Mouse (Mus musculus) thymus, postnatal 10 days (tissue): ENCODE measurements around the gene Stk33.

Source experiments
- DNase-seq, 2 experiments: peaks; one replicate each; pipeline ENCODE4 v3.0.0; 2021; ENCODE audit warnings: low spot score in 2 of 2

Stk33 gene

DNA sequence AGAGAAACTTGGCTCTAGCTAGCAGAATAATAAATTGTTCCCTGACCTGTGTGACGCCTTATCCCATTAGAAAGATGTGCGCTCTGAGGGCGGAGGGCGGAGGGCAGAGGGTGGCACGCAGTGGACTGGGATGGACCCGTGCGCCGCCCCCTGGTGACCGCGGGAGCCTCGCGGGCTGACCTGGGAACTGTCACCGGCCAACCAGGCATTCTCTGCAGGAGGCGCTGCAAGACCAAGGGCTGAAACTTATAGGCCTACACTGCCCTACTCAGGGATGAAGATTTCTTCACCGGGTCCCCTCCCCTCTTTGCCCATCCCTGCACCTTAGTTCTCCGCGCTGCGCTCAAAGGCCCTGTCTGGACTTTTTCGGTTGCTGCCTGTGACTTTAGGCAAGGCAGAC, 197.6 kb downstream of the Stk33 start:
- DNase-seq, result no peak

- no peak for DNase-seq
These were observed 199.5 kb downstream of the Stk33 start for GRCm38 (mm10) chr7:109239346-109239745.

- DNase-seq, result no peak
These were observed 200.2 kb downstream of the Stk33 start for GRCm38 (mm10) chr7:109238724-109239123.

DNA sequence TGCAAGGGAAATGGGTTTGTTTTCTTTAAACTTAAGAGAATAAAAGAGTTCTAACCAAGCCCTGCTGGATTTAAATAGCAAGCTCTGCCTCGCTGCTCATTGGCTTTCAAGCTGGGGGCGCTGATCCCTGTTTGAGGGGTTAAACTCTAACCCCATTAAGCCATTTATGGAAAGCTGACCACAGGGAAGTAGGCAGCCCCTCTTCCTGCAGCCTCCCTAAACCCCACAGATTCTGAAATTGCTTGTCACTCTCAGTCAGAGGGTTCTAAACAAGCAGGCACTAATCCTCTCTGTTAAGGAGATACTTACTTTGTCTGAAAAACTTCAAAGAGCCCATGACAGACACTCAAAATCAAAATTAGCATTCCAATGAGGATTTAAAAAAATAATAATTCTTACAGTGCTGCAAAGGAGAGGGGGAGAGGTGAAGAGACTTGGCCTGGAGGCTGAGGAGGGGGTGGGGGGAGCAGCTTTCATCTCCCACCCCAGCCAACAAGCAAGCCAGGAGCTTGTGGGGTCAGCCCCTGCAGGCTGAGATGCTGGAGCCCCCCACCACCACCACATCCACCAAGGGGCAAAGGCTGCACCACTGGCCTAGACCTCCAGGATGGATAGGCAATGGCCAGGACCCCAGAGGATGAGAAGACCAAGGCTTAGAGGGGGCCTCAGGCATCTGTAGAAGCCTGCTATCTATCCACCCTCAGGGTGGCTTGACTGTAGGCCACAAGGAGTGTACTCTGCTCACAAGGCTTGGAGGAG, 203.8 kb downstream of the Stk33 start:
- DNase-seq, result no peak

DNA sequence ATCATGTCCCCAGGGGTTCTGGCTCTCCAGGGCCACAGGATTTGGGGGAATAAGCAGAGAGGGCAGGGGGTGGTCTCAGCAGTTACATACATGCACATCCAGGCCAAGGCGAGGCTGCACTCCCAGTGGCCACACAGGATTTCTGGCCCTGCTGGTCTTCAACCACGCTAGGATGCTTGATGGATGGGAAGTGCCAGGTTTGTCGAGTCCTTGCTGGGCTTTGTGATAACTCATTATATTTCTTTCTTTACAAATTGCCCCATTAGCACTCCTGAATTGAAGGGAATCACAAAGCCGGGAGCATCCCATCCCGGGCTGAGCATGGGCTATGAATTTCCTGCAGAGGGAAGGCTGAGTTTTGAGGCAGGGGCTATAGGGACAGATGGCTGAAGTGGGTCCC, 204.4 kb downstream of the Stk33 start:
- DNase-seq, result no peak

GRCm38 (mm10) chr7:109231881-109232321, 207.0 kb downstream of the Stk33 start:
- DNase-seq, result no peak

GRCm38 (mm10) chr7:109231307-109231706, 207.6 kb downstream of the Stk33 start:
- no peak for DNase-seq

DNA sequence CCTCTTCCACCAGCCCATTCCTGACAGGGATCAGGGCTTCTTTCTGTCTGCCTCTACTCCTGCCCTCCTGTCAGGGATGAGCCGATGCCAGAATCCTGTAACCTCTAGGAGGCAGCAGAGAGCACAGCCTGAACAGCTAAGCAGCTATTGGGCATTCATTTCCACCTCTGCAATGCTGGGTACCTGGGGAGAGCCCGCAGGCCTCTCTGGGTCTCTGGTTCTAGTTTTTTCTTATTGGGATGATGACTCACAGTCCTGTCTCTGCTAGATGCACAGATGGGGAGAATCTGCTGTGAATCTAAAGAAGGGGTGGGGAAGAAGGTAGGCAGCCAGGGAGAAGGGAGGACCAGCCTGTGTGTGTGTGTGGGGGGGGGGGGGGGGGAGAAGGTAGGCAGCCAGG, 208.1 kb downstream of the Stk33 start:
- peak; percentile 11 to 67 for DNase-seq
